Mouse (Mus musculus) kidney, embryonic 16.5 days (tissue): ENCODE results near the gene Fcgbp. TPM values are rescaled to one million over a fixed set of nuclear protein-coding genes. Genes with fewer than 3 reads are reported as not detected.

Experiments used
- ATAC-seq: fragments of 200-750 bp; cut with Nextera tagmentation; 2 replicates; pipeline ENCODE4 v1.8.0; 2017; ENCODE audit warnings: moderate TSS enrichment; ENCODE audit not compliant: low FRiP score, low TSS enrichment
- H3K27ac ChIP-seq: fragments of 300-500 bp; sonication (generic); 2 replicates; pipeline ENCODE4 v1.5.1; 2014; ENCODE audit warnings: low read length
- H3K27me3 ChIP-seq: fragments of 300-500 bp; sonication (generic); 2 replicates; pipeline ENCODE4 v1.6.1; 2014; ENCODE audit warnings: low read length, control low read depth, mixed read lengths; ENCODE audit not compliant: insufficient read depth
- H3K36me3 ChIP-seq: fragments of 300-500 bp; sonication (generic); 2 replicates; pipeline ENCODE4 v1.6.1; 2014; ENCODE audit warnings: low read length, control low read depth, mixed read lengths; ENCODE audit not compliant: insufficient read depth
- H3K4me1 ChIP-seq: fragments of 300-500 bp; sonication (generic); 2 replicates; pipeline ENCODE4 v1.6.1; 2014; ENCODE audit warnings: low read length, control low read depth, mixed read lengths; ENCODE audit not compliant: insufficient read depth
- H3K4me2 ChIP-seq: fragments of 300-500 bp; sonication (generic); replicated peaks from 2 replicates; pipeline ENCODE4 v1.6.1; 2014; ENCODE audit warnings: low read depth, low read length
- H3K4me3 ChIP-seq: fragments of 300-500 bp; sonication (generic); 2 replicates; pipeline ENCODE4 v1.5.1; 2014; ENCODE audit warnings: mild to moderate bottlenecking, low read length
- H3K9ac ChIP-seq: fragments of 300-500 bp; sonication (generic); replicated peaks from 2 replicates; pipeline ENCODE4 v1.6.1; 2014; ENCODE audit warnings: low read length
- H3K9me3 ChIP-seq: fragments of 300-500 bp; sonication (generic); 2 replicates; pipeline ENCODE4 v1.6.1; 2016; ENCODE audit warnings: low read length, control low read depth
- WGBS: fragments of 180-500 bp; shearing (Covaris S2); extraction: QIAGEN DNeasy Blood & Tissue Kit; methylation state at CpG from one replicate; pipeline ENCODE4 v1.1.7; 2014; 5-methylcytosine and 5-hydroxymethylcytosine counted together
- polyA plus RNA-seq: library from polyadenylated mRNA; unstranded; fragments of >200 nt; fragmentation: Nextera tagmentation; extraction: Ambion mirVana; gene quantifications from 2 replicates; pipeline ENCODE4 v1.2.1, GENCODE M21; 2015

Gene Fcgbp
- 0.42 and 0.69 TPM in 2 replicates for polyA plus RNA-seq

DNA sequence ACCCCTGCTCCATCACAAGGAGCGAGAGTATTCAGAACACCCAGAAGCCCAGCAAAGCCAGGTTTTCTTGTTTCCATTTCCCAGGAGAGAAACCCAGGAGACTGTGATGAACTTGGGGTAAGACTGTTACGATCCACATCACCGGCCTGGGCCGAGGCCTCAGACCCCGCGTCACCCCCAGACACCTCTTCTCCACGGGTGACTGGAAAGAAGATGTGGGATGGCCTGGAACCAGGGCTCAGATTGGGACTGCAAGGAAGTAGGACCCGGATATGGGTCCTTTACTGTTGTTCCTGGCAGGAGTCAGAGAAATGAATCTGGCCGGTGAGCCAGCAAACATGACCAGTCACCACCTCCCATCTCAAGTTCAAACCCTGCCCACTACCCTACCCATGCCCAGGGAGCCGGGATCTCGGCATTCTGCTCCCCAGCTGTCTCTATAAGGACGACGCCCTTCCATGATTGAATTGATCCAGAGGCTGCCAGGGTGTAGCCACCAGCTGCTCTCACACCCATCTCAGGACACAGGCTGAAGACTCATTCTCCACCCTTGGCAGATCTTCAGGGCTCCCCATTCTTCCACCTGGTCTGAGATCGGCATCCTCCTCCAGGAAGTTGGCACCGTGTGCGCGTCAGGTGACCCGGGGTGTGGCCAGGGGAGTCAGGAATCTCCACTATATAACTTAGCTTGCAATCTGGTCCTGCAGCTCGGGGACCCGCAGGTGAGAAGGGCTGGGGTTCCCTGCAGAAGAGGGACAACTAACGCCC, at the start of gene Fcgbp:
Gene Fcgbp (plus strand): TSS at position 706 of the 768 bp plus-strand sequence.
- Histone ChIP-seq H3K4me2 (no peak within 1 kb of the TSS), H3K9me3 (no peaks in the 10 kb centered on the region), H3K27me3 (no peaks in the 10 kb centered on the region), H3K4me3 (no peak within 1 kb of the TSS), H3K36me3 (no peaks in the 10 kb centered on the region), H3K4me1 (no peaks in the 10 kb centered on the region), H3K9ac (no peak within 1 kb of the TSS), H3K27ac (no peak within 1 kb of the TSS)
- WGBS: 77% methylated on average over 21 of the region's 21 CpGs
- no peak for ATAC-seq

DNA sequence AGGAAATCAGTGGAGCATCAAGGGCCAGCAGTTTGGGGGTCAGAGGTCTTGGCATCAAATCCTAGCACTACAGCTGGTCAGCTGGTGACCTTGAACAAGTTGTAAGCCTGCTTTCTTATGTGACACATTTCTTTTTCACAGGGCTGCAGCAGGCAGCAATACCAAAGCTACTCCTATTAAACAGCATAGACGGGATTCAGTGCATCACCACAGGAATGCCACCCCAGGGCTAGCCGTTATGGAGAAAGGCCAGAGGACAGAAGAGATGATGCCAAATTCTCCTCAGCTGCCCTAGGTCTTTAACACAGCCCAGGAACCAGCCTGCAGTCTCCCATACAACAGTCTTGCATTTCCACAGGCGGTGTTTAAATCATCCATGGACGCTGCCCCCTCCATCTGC, 26.5 kb upstream of the Fcgbp start:
- Histone ChIP-seq H3K9me3 (no peaks in the 10 kb centered on the region), H3K4me1 (peaks cover 9% of the 10 kb centered on the region), H3K27ac (no peak overlapping the region), H3K4me3 (no peak overlapping the region), H3K27me3 (no peaks in the 10 kb centered on the region), H3K4me2 (no peak overlapping the region), H3K36me3 (peaks cover 68% of the 10 kb centered on the region), H3K9ac (no peak overlapping the region)
- WGBS: 81% methylated on average over 4 of the region's 4 CpGs
- ATAC-seq: no peak

DNA sequence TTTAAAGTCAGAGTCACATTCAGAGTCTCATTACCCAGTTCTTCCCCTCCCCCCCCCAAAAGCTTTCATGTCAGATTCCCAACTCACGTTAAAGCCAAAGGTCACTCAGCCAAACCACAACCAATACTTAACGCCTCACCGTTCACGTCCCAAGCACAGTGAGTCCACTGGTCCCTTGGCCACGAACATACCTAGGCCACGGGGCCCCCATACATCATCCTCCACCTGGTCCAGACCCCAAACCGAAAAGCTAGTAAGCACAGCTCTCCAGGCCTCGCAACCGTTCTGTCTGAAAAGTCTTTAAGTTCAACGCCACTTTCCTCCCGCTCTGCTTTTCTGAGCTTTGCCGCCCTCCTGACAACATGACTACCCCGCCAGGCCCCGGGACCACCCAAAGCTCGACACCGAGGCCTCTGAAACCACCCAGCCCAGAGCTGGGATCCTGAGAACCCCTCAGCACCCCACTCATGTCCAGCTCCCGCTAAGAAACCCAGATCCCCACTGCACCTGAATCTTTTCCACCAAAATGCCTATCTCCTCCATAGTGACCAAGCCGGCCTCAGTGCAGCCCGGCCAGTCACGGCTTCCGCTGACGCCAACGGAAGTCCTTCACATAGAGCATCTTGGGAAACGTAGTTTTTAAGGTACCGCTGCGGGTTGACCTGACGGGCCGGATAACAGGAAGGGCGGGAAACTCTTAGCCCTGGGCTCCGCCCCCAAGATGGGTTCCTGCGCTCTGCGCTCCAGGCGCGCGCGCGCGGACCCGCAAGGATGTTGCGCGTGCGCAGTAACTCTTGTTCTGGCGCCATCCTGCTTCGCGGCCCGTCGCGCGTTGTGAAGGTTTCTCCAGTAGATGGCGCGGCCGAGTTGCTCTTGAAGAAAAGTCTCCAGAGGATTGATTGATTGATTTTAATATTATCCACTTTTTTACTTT, 21.3 kb upstream of the Fcgbp start, which contains the start of gene Psmc4:
Gene Psmc4 (minus strand): TSS at position 626 of the 934 bp plus-strand sequence.
- peak within 1 kb of the TSS; percentile 80 for H3K4me2 ChIP-seq
- no peaks in the 10 kb centered on the region for H3K9me3 ChIP-seq
- peaks cover 36% of the 10 kb centered on the region for H3K36me3 ChIP-seq
- no peak within 1 kb of the TSS for H3K27ac ChIP-seq
- no peaks in the 10 kb centered on the region for H3K27me3 ChIP-seq
- H3K4me1 ChIP-seq: peaks cover 12% of the 10 kb centered on the region
- WGBS: under 1% methylated on average over 52 of the region's 52 CpGs
- peak within 1 kb of the TSS; percentile 80 for H3K4me3 ChIP-seq
- peak; percentile 97 for ATAC-seq
- H3K9ac ChIP-seq: peak within 1 kb of the TSS; percentile 86

DNA sequence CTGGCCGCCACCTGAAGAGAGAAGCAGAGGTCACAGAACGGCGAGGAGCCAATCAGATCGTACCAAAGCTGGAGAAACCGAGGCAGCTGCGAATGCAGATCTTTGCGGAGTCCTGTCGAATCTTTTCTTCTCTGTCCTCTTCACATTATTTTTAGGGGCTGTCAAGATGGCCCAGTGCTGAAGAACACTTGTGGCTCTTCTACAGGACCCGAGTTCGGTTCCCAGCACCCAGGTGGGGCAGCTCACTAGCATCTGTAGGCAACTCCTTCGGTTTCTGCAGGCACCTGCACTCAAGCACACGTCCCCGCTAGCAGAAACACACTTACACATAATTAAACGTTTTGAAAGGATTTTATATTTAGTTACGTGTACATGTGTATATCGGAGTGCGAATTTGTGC, 20.5 kb upstream of the Fcgbp start:
- WGBS: 59% methylated on average over 17 of the region's 17 CpGs
- H3K27me3 ChIP-seq: no peaks in the 10 kb centered on the region
- ATAC-seq: no peak
- peak overlapping the region; percentile 39 for H3K4me2 ChIP-seq
- H3K9ac ChIP-seq: peak overlapping the region; percentile 53
- H3K4me1 ChIP-seq: peaks cover 12% of the 10 kb centered on the region
- peaks cover 29% of the 10 kb centered on the region for H3K36me3 ChIP-seq
- no peaks in the 10 kb centered on the region for H3K9me3 ChIP-seq
- H3K4me3 ChIP-seq: no peak overlapping the region
- no peak overlapping the region for H3K27ac ChIP-seq

DNA sequence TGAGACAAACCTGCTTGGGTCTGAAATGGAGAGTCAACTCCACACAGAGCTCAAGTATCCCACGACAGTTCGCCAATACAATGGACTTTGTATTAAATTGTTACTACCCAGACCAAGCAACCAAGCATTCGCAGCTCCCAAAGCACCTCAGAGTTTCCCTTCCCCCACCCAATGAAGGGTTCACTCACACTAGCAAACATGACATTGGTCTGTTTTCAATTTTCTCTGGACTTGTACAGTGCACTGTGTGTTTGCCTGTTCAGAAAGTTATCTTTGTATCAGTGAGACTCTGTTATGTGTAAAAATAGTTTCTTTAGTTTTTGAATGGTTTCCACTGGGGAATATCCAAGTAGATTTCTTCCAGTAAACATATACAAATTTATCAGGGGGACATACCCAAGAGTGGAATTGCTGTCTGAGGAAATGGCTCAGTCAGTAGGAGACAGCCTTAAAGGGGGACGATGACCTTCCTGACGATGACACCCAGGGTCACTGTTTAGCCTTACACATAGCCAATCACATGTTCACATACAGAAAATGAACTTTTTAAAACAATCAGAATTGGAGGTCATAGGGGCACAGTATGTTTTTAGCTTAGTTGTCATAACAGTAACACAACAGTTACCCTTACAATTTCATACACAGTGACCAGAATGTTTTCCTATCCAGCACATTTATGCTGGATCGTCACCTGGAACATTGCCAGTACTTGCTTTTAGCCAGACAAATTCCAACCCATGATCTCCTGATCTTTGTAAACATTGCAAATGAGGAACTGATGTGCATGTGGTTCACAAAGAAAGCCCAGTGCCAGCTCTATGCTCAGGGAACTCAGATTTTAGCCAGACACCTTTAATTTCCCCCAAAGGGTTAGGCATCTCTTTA, 17.7 kb upstream of the Fcgbp start:
- WGBS: 80% methylated on average over 6 of the region's 6 CpGs
- ATAC-seq: no peak
- Histone ChIP-seq H3K9ac (no peak overlapping the region), H3K4me2 (no peak overlapping the region), H3K27ac (no peak overlapping the region), H3K4me3 (no peak overlapping the region), H3K9me3 (no peaks in the 10 kb centered on the region), H3K4me1 (peaks cover 12% of the 10 kb centered on the region), H3K27me3 (0 out of 2 replicates have a peak, but pooled peaks cover 3% of the 10 kb centered on the region), H3K36me3 (peaks cover 2% of the 10 kb centered on the region)

DNA sequence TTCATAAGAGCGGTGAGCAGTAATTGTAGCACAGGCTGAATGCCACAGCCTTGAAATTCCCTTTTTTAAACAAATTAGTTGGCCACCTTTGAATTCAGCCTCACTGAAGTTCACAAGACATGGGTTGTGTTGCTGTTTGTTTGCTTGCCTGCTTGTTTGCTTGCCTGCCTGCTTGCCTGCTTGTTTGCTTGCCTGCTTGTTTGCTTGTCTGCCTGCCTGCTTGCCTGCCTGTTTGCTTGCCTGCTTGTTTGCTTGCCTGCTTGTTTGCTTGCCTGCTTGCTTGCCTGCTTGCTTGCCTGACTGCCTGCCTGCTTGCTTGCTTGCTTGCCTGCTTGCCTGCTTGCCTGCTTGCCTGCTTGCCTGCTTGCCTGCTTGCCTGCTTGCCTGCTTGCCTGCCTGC, 11.1 kb upstream of the Fcgbp start:
- H3K9ac ChIP-seq: no peak overlapping the region
- no peaks in the 10 kb centered on the region for H3K4me1 ChIP-seq
- H3K9me3 ChIP-seq: no peaks in the 10 kb centered on the region
- H3K27ac ChIP-seq: no peak overlapping the region
- no peak overlapping the region for H3K4me2 ChIP-seq
- H3K4me3 ChIP-seq: no peak overlapping the region
- 0 out of 2 replicates have a peak, but pooled peaks cover 9% of the 10 kb centered on the region for H3K27me3 ChIP-seq
- no peaks in the 10 kb centered on the region for H3K36me3 ChIP-seq
- 97% methylated on average over 1 of the region's 1 CpGs for WGBS
- ATAC-seq: no peak

DNA sequence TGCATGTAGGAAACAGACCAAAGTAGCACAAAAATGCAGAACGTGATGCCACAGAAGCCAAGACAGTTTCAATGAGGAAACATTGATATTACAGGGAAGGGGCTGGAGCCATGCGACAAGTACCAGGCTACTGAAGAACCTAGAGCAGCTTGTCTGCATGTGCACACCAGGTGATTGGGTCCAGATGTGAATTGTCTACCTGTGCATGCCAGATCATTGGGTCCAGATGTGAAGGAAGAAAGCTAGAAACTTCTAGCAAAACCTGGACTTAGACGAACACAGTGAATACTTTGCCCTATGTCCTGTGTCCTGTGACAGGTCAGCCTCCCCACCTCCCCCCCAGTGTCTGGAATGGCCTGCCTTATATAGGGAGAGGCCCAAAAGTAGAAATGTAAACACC, 2.4 kb upstream of the Fcgbp start:
- no peak overlapping the region for H3K9ac ChIP-seq
- no peak for ATAC-seq
- no peaks in the 10 kb centered on the region for H3K9me3 ChIP-seq
- H3K36me3 ChIP-seq: no peaks in the 10 kb centered on the region
- H3K4me3 ChIP-seq: no peak overlapping the region
- no peaks in the 10 kb centered on the region for H3K4me1 ChIP-seq
- 83% methylated on average over 3 of the region's 3 CpGs for WGBS
- H3K4me2 ChIP-seq: no peak overlapping the region
- H3K27me3 ChIP-seq: 0 out of 2 replicates have a peak, but pooled peaks cover 6% of the 10 kb centered on the region
- no peak overlapping the region for H3K27ac ChIP-seq

DNA sequence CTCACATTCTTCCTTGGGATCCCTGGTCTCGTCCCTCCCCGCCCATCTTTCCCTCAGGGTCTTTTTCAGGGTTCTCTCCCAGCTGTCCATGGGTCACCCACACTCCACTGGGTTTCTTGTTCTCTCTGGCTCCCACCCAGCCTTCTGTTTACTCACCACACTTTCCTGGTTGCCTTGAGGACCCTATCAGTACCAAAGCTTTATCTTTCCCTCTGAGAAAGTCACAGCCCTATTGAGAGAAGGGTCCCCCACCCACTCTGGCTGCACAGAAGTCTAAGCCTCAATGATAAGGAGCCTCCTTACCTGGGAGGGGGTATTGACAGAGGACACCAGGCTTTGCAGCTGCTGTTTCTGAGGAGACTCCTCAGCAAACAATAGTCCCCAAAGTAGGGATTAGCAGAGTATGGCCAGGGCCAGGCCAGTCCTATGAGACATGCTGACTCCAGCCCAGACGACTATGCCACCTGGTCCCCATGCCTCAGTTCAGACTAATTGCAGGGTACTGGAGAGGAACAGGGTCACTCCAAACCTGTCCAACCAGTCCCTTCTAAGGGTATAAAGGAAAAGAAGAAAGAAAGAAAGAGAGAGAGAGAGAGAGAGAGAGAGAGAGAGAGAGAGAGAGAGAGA, 1.4 kb upstream of the Fcgbp start:
- Histone ChIP-seq H3K4me1 (no peaks in the 10 kb centered on the region), H3K27ac (no peak overlapping the region), H3K27me3 (0 out of 2 replicates have a peak, but pooled peaks cover under 1% of the 10 kb centered on the region), H3K9ac (no peak overlapping the region), H3K4me2 (no peak overlapping the region), H3K36me3 (no peaks in the 10 kb centered on the region), H3K4me3 (no peak overlapping the region), H3K9me3 (no peaks in the 10 kb centered on the region)
- ATAC-seq: no peak
- 52% methylated on average over 3 of the region's 3 CpGs for WGBS

DNA sequence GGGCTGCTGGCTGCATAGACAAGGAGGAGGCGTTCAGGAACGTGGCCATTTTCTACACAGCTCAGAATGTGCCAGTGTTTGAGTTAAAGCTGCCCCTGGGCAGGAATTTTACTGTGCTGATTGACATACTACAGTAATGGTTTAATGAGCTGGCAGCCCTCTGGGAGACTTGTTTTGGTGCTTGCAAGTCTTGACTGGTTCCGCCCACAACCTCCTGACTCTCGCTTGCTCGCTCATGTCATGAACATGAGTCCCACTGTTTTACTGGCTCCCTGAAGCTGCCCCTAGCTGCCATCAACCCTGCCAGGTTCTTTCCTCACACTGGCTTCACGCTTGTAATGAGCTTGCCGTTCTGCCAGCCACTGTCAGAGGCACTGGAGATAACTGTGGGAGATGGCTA, 13.2 kb downstream of the Fcgbp start:
- WGBS: 57% methylated on average over 7 of the region's 7 CpGs
- no peak overlapping the region for H3K4me3 ChIP-seq
- H3K36me3 ChIP-seq: no peaks in the 10 kb centered on the region

More for the DNA sequence above, 13.2 kb downstream of the Fcgbp start:
- H3K27ac ChIP-seq: no peak overlapping the region
- no peak overlapping the region for H3K4me2 ChIP-seq
- H3K4me1 ChIP-seq: no peaks in the 10 kb centered on the region
- H3K9me3 ChIP-seq: no peaks in the 10 kb centered on the region
- H3K27me3 ChIP-seq: no peaks in the 10 kb centered on the region
- no peak overlapping the region for H3K9ac ChIP-seq
- ATAC-seq: no peak
